Mouse (Mus musculus) T-cell, adult 2 months (primary cell): ENCODE data around the gene Ppp2r2c.

Source experiments
- DNase-seq: peaks from one replicate; pipeline ENCODE4 v3.0.0; 2022; ENCODE audit warnings: low spot score

Gene Ppp2r2c

DNA sequence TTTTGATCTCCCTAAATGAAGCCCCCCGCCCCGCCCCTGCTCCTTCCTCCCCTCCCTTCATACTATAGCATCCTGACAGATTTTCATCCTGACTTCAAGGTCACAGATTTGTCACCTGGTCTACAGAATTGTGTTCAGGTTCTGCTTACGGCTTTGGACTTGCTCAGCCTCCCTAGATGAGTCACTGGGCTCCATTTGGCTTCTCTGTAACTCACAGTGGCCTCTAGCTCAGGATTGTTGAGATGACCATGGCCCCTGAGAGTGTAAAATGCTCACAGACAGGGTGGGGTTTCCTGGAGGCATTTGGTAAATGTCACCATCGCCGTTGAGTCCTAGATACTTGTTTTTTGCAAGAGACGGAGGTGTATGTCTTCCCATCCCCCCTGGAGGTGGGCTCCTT is 2.6 kb downstream of the Ppp2r2c start:
- DNase-seq, result no peak

DNA sequence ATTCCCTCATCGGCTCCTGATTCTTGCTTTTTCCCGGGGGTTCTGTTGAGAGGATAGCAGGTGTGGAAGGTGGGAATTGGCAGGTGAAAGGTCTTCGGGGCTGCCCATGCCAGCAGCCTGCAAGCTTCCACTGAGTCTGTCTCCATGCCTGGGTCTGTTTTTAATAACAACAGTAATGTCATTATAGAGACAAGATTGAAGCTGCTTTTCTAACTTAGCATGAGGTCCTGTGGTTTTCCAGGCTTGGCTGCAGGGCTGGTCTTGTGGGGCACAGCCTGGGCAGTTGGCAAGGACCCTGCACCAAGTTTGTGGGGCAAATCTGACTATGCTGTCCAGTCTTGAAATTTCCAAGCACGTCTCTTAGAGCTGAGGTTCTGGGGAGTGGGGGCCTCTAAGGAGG is 7.6 kb downstream of the Ppp2r2c start:
- DNase-seq, result no peak

DNA sequence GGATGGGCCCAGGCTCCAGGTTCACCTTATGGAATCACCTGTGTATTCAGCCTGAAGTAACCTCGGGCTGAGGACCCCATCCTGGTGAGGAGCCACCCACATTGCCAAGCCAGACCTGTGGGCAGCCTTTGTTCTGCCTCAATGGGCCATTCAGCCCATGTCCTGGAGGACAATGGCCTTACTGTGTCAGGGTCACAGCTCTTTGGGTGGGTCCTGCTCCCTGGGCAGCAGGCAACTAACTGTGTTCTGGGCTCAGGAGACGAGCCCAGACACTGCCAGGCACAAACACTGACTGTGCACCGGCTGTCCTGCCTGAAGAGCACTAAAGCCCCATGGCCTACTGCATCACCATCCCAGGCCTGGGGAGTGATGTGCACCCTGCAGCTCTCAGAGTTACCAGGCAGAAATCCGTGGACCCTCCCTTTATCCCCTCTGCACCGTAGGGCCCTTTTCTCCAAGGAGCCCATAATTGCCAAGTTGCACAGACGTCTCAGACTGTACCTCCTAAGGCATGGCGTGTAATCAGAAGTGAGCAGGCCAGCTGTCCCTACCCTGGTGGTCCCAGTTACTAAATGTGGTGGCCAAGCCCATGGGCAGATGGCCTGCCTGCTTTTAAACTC is 8.6 kb downstream of the Ppp2r2c start:
- no peak for DNase-seq

DNA sequence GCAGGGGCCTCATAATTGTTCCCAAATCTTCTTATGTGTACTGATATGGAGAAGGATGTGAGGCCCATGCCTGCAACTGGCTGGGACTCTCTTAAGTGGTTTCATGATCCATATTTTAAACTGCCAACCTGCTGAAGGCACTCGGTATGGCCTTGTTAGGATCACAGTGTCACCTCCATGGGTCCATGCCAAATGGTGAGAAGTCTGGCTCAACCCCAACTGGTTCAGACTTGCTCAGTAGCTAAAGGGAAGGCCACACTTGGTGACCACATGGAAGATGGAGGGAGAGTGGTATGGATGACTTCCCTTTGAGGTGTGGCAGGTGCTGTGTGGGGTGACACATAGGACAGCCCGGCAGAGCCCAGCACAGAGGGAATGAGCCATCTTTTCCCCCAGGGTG is 9.3 kb downstream of the Ppp2r2c start:
- DNase-seq, result no peak

DNA sequence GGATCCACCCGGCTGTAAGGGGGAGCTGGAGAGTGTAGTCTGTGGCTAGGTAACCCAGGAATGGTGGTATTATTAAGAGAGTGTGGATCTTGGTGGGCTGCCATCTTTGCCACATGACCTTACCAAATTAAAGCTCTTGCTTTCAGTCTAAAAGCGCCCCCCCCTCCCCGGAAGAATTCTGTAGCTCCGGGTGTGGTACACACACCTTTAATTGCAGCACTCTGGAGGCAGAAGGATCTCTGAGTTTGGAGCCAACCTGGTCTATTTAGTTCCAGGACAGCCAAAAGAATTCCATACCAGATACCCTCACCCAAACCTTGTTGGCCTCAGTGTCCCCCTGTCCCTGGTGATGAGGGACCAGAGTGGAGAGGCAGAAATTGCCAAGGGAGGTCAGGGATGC is 10.5 kb downstream of the Ppp2r2c start:
- DNase-seq, result no peak

GRCm38 (mm10) chr5:36880622-36881021 is 12.3 kb downstream of the Ppp2r2c start:
- DNase-seq, result no peak

DNA sequence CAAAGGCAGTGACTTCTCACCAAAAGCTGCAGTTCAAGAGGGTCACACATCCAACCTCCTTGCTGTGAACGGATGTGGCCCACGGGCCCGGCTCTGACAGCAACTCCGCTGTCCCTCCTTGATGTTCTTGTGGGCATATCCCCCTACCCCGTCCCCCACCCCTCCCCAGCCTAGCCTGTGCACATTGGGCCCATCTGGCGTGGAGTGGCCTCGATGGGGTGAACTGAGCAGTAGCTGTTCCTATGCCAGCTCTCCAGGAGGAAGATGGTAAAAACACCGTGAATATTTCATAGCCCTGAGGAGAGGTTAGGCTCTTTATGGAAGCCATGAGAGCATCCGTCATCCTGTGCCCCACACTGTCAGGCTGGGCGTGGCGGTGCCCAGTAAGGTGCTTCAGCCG is 15.2 kb downstream of the Ppp2r2c start:
- no peak for DNase-seq

DNA sequence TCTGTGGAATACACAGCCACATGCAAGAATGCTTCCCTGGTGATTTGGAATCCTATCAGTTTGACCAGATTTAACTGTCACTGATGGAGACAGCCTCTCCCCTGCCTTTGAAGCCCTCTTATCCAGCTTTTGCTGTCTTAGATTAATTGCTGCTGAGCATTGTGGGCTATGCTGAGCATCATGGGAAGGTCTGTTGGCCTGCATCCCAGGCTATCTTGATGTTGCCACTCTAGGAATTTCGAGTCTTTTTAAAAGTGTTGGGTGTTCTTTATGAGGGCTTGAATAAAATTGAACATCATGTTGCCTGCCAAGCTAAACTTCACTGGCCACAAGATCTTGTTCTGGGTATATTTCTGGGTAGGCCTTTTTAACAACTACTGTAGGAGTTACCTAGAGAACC is 16.8 kb downstream of the Ppp2r2c start:
- no peak for DNase-seq

- no peak for DNase-seq
Observed at GRCm38 (mm10) chr5:36885595-36885994, 17.3 kb downstream of the Ppp2r2c start.

DNA sequence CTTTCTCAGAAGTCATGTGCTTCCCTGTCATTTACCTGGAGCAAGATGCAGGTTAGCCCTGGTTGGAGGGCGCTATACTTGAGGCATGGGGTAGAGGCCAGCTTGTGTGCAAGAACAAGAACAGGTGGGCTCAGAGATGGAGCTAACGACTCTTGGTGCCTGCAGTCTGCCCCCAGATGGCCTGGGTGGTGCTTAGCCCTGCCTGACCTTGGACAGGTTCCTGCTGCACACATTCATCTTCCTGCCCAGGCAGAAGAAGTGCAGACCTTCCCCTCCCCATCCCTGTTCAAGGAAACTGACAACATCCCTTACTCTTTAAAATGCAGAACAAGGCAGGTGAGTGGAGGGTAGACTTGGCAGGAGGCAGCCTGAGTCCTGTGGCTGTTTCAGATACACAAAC is 18.0 kb downstream of the Ppp2r2c start:
- no peak for DNase-seq

GRCm38 (mm10) chr5:36886852-36887283 is 18.6 kb downstream of the Ppp2r2c start:
- DNase-seq, result no peak

GRCm38 (mm10) chr5:36887299-36887988 is 19.1 kb downstream of the Ppp2r2c start:
- no peak for DNase-seq

- DNase-seq, result no peak
Observed at GRCm38 (mm10) chr5:36888501-36888900, 20.2 kb downstream of the Ppp2r2c start.

DNA sequence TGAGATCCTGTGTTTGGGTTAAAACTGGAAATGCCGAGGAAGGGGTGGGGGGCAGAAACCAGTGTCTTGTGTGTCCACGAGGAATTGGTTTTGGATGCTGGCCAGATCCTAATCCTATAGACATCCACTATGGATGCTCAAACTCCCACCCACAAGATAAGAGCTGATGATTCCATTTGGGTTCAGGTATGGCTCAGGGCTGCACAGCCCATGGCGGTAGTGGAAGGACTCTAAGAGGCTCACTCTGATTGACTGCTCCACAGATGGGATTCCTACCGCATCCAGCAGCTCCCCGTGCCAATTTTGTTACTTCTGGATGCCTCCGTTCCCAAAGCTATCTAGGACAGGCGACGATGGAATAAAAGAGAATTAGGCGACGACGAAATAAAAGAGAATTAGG is 20.6 kb downstream of the Ppp2r2c start:
- DNase-seq, result no peak

DNA sequence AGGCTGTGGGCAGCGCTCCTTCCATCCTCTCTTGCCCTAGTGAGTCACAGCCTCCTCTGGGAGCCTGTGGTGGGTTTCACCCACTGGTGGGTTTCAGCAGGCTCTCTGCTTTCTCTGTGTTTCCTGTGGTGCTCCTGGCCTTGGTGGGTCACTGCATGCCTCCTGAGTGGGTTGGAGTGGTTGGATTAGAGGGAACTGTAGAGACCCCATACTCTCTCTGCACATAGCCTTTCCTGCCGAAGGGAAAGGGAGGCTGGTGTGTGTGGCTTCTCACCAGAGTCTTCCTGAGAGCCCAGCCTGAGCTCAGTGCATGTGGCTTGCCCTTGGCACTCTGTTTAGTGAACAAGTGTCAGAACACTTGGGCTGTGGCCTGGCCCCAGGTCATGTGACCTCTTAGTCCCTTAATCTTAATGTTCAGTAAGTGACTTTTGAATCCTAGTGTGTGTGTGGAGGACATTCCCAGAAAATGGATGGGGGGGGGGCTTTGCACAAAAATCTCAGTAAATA is 21.1 kb downstream of the Ppp2r2c start:
- no peak for DNase-seq

DNA sequence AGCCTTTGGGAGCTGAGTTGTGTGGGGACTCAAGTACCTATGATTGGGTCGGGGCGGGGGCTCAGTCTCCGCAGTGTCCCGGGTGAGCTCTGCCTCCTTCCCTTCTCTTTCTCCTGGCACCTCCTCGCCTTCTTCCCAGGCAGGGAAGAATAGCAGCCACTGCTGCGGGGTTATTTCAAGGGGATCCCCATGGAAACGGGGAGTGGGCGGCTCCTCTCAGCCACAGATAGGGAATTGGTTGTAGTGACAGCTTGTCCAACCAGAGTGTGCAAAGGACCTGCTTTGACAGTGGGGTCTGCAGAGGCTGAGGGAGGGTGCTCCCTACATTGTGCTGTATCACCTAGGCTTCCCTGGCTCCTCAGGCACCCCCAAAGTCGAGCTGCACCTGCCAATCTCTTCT is 22.5 kb downstream of the Ppp2r2c start:
- DNase-seq, result no peak

DNA sequence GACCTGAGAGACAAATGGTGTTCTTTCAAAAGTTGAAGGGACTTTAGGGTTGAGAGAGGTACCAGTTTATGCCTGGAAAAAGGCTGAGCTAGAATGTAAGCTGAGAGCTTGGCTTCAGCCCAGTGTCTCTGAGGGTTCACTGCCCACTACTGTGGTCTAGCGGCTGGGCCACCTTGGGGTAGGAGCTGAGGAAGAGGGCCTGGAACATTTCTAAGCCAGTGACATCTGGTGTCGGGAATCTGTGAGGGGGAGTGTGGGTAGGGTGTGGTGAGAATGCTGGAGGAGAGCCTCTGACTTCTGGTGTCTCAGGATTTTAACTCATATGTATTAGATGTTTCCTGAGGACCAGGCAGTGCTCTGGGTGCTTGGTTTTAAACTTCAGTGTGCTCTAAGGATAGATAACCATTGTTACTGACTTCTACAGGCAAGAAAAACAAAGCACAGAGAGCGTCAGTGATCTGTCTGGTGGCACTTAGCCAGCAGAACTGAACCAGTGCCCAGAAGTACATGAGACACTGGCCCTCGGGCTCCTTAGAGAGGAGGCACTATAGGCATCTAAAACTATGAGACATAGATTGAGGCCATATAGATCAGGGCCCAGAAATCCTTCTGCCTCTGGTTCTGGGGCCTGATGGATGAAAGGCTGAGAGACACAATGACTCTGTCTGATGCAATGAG is 23.6 kb downstream of the Ppp2r2c start:
- DNase-seq, result no peak

DNA sequence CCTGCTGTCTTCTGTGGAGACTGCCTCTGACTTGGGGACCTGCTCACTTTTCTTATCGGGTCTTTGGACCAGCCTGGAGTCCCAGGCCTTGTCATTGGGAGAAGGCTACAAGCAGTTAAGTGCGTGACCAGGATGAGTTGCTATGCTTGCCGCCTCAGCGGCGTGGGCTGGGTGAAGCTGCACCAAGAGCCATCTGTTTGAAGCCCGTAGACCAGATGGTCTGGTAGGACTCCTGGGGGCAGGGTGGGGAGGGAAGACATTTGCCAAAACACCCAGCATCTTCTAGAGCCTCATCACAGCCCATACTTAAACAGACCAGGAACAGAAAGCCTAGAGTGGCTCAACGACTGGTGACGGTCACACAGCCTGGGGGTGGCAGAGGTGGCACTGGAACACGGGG is 24.9 kb downstream of the Ppp2r2c start:
- no peak for DNase-seq

DNA sequence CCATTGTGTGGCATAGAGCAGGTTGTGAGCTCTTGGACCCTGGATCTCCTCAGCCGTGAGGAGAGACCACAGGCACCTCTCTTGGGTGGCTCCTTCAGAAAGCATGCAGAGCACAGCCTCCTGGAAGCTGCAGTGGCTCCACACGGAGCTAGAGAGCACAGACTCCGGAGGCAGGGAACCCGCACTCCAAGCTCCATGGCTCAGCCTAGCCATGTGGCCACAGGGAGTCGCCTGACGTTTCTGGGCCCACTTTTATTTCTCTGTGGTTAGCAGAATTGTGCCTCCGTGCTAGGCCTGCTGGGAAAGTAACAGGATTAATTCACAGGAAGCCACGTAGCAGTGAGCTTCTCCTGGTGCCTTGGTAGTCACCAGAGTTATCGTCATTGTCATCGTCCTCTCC is 25.8 kb downstream of the Ppp2r2c start:
- DNase-seq, result no peak

GRCm38 (mm10) chr5:36894604-36895368 is 26.5 kb downstream of the Ppp2r2c start:
- no peak for DNase-seq

- DNase-seq, result no peak
Observed at GRCm38 (mm10) chr5:36895621-36896573, 27.6 kb downstream of the Ppp2r2c start.
